Mouse (Mus musculus): Measurements from ENCODE around the gene Tbcc.

- TF ChIP-seq CTCF (IDR thresholded peaks at IDR 0.05; ENCODE audit: low read depth, low read length) (no peak), TAL1 (conservative IDR thresholded peaks at IDR 0.05; ENCODE audit: low read depth, low read length) (no peak)
These were observed 17.7 kb upstream of the Tbcc start for GRCm38 (mm10) chr17:46872806-46873205.
